Mouse (Mus musculus): Measurements from ENCODE around the gene Stk39. TPM values are rescaled to one million over a fixed set of nuclear protein-coding genes. Genes with fewer than 3 reads are reported as not detected.

Gene Stk39
- polyA plus RNA-seq, 1 experiment from 2014 or later = 18.3 TPM

- ATAC-seq (replicated peaks; ENCODE audit: low FRiP score, low TSS enrichment, low read depth) = no peak
- Histone ChIP-seq H3K4me2 (ENCODE audit: low read length) (no peak overlapping the region), H3K9me3 (ENCODE audit: control insufficient read depth, low read length) (no peaks in the 10 kb centered on the region), H3K4me3 (ENCODE audit: low read depth, low read length) (no peak overlapping the region), H3K9ac (ENCODE audit: low read length) (no peak overlapping the region), H3K4me1 (replicated peaks; ENCODE audit: control insufficient read depth, insufficient read depth, low read length) (no peaks in the 10 kb centered on the region), H3K27ac (ENCODE audit: low read depth) (no peak overlapping the region), H3K36me3 (ENCODE audit: control insufficient read depth, insufficient read depth, low read length) (no peaks in the 10 kb centered on the region), H3K27me3 (replicated peaks; ENCODE audit: control insufficient read depth, insufficient read depth, low read length) (no peaks in the 10 kb centered on the region)
- WGBS = 66% methylated on average over 10 of the region's 10 CpGs
- no peak for DNase-seq (ENCODE audit: low spot score)
Measured at GRCm38 (mm10) chr2:68171306-68171705, 300.8 kb downstream of the Stk39 start.

- Histone ChIP-seq H3K9ac (ENCODE audit: low read length) (no peak overlapping the region), H3K4me1 (replicated peaks; ENCODE audit: control insufficient read depth, insufficient read depth, low read length) (no peaks in the 10 kb centered on the region), H3K4me3 (ENCODE audit: low read depth, low read length) (no peak overlapping the region), H3K9me3 (ENCODE audit: control insufficient read depth, low read length) (no peaks in the 10 kb centered on the region), H3K36me3 (ENCODE audit: control insufficient read depth, insufficient read depth, low read length) (no peaks in the 10 kb centered on the region), H3K27me3 (replicated peaks; ENCODE audit: control insufficient read depth, insufficient read depth, low read length) (no peaks in the 10 kb centered on the region), H3K27ac (ENCODE audit: low read depth) (no peak overlapping the region), H3K4me2 (ENCODE audit: low read length) (no peak overlapping the region)
- no peak for DNase-seq (ENCODE audit: low spot score)
- 86% methylated on average over 4 of the region's 4 CpGs for WGBS
- no peak for ATAC-seq (replicated peaks; ENCODE audit: low FRiP score, low TSS enrichment, low read depth)
Measured at GRCm38 (mm10) chr2:68162012-68162411, 310.1 kb downstream of the Stk39 start.

- no peak overlapping the region for H3K4me2 ChIP-seq (ENCODE audit: low read length)
- H3K4me3 ChIP-seq (ENCODE audit: low read depth, low read length) = no peak overlapping the region
- H3K36me3 ChIP-seq (ENCODE audit: control insufficient read depth, insufficient read depth, low read length) = no peaks in the 10 kb centered on the region
- no peaks in the 10 kb centered on the region for H3K4me1 ChIP-seq (replicated peaks; ENCODE audit: control insufficient read depth, insufficient read depth, low read length)
- no peak overlapping the region for H3K27ac ChIP-seq (ENCODE audit: low read depth)
- DNase-seq (ENCODE audit: low spot score) = no peak
- WGBS = 83% methylated on average over 2 of the region's 2 CpGs
- ATAC-seq (replicated peaks; ENCODE audit: low FRiP score, low TSS enrichment, low read depth) = no peak
- H3K27me3 ChIP-seq (replicated peaks; ENCODE audit: control insufficient read depth, insufficient read depth, low read length) = no peaks in the 10 kb centered on the region
- no peak overlapping the region for H3K9ac ChIP-seq (ENCODE audit: low read length)
- no peaks in the 10 kb centered on the region for H3K9me3 ChIP-seq (ENCODE audit: control insufficient read depth, low read length)
Measured at GRCm38 (mm10) chr2:68160566-68160965, 311.5 kb downstream of the Stk39 start.

Other genes starting within 250 kb of the Stk39 start
- gene 4933409G03Rik, start 110.1 kb upstream of the Stk39 start, polyA plus RNA-seq (2014; fragmentation: Nextera tagmentation; extraction: Ambion mirVana) = not detected in 2 replicates
- not detected in 2 replicates for gene 4932414N04Rik, start 184.2 kb upstream of the Stk39 start, polyA plus RNA-seq (2014; fragmentation: Nextera tagmentation; extraction: Ambion mirVana)

Data from intestine, embryonic 14.5 days (tissue).